Mouse (Mus musculus) cortical plate, adult 2 months (tissue): ENCODE results near the gene Ccdc138.

Experiments used
- CTCF ChIP-seq: fragments of 200-500 bp; IDR thresholded peaks from 2 replicates; pipeline ENCODE4 v1.5.1; 2011; ENCODE audit warnings: mild to moderate bottlenecking, control low read depth, low read length; ENCODE audit not compliant: insufficient read depth; ENCODE audit errors: extremely low read depth
- POLR2A ChIP-seq: fragments of 200-500 bp; IDR thresholded peaks from 2 replicates; pipeline ENCODE4 v1.6.1; 2011; ENCODE audit warnings: mild to moderate bottlenecking, low read length, control low read depth; ENCODE audit not compliant: insufficient read depth; ENCODE audit errors: extremely low read depth

- TF ChIP-seq CTCF, result no peak
- no peak for TF ChIP-seq POLR2A
Observed at GRCm38 (mm10) chr10:58606356-58606755, 108.6 kb downstream of the Ccdc138 start.
